Mouse (Mus musculus) retina, postnatal 7 days (tissue): Measurements from ENCODE around the gene Ulk3.

Source experiments
- DNase-seq: peaks from one replicate; pipeline ENCODE4 v3.0.0-alpha.2; 2012; ENCODE audit warnings: low read depth, low spot score

Gene Ulk3

GRCm38 (mm10) chr9:57614786-57615185, 25.5 kb downstream of the Ulk3 start:
- DNase-seq, result no peak

DNA sequence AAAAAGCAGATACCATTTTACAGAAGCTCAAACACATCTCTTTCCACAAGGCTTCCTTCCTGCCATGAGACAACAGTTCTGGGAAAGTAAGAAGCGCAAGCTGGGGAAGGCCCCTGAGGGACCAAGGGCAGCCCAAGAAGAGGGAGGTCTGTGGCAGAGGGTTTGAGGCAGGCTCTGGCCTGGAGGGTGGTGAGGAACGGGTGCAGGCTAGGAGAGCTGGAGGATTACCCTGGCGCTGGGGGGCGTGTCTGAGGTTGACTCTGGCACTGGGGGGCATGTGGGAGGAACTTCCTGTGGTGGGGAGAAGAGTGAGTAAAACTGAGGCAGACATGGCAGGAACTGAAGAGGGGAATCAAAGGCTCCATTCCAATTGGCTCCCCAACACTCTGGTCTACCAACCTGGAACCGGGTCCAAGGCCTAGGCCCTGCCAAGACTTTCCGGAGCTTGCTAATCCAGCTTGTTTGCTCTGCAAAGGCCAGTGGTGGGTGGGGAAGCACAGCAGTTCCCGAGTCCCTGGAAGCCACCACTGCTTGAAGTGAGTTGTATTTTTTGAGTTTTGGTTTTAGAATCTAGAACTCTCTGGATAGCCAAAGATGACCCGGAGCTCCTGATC, 28.4 kb downstream of the Ulk3 start:
- no peak for DNase-seq

DNA sequence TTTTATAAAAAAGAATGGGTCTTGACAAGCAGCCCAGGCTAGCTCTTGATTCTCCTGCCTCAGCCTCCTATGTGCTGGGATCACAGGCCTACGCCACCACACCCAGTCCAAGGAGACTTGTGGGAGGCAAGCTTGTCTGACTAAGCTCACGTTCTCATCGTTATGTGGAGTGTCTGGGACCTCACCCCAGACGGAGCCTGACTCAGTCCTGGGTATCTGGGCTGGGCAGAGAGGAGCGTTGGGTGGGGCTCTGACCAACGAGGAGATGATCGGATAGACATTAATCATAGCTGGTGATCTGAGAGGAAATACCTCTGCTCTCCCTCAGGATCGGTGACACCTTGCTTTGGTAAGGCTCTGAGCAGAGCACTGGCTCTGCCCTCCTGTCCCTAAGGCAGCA, 29.6 kb downstream of the Ulk3 start:
- no peak for DNase-seq

DNA sequence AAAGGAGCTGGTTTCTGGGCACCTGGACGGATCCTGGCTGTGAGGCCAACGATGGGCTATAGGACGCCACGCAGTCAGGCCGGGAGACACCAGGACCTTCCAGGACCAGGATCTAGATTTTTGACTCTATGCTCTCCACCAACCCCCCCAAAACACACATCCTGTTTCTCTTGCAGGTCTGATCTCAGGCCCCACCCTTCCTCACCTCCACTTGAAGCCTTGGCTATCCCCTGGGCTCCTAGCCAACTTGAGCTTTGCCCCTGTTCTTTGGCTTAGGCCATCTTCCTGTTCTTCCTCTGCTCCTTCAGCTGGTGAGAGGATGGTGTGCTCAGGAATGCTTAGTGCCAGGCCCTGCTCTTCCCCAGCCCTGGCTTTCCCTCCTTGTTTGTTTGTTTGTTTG, 31.4 kb downstream of the Ulk3 start, which contains the start of gene Lman1l:
Gene Lman1l (minus strand): TSS at position 101 of the 400 bp plus-strand sequence.
- DNase-seq, result no peak

GRCm38 (mm10) chr9:57624295-57624694, 35.0 kb downstream of the Ulk3 start:
- DNase-seq, result no peak

DNA sequence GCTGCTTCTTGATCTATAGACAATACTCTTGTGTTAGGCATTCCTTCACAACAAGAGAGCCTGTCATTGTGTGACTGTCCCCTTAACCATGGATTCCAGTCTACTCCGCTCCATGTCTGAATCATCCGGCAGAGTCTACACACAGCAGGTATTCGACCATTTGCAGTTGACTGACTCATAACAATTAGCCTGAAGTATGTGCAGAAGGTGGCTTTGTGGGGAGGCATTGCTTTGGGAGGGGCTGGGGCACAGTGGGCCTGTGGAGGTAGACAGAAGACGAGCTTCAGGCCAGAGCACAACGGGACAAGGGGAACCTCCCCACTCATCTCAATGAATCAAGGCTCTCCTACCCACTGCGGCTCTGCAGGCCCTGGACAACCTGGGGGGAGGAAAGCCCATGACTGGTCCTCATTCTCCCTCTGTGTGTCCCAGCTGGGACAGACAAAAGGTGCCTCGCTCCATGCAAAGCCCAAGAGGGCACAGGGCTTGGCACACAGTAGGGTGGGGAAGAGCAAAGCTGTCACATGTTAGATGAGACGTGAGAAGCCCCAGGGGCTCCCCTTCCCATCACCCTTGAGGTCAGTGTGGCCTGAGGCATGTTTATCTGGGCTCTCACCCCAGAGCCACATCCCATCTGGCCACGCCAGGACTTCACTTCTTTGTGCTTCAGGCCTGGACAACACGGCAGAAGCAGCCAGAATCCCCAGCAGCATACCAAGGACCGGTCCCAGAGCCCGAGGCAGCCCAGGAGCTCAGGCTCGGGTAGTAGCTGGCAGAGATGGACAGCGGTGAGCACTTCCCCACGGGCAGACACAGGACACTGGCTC, 36.6 kb downstream of the Ulk3 start:
- DNase-seq, result no peak

DNA sequence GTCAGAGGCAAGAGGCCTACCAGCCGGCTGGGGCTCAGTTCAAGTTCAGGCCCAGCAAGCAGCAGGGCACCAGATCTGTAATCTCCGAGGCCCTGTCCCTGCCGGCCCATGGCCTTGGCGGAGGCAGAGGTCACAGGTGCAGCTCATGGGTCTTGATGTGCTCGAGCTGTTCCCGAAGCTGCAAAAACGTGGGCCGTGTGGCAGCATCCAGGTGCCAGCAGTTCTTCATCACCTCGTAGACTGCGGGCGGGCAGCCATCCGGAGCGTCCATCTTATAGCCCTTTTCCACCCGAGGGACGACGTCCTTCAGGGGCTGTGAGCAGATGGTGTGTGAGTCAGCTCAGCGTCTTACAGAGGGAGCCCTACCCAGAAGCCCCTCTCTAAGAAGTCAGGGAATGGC, 37.9 kb downstream of the Ulk3 start:
- DNase-seq, result no peak

- no peak for DNase-seq
Measured at GRCm38 (mm10) chr9:57627892-57628291, 38.6 kb downstream of the Ulk3 start.

DNA sequence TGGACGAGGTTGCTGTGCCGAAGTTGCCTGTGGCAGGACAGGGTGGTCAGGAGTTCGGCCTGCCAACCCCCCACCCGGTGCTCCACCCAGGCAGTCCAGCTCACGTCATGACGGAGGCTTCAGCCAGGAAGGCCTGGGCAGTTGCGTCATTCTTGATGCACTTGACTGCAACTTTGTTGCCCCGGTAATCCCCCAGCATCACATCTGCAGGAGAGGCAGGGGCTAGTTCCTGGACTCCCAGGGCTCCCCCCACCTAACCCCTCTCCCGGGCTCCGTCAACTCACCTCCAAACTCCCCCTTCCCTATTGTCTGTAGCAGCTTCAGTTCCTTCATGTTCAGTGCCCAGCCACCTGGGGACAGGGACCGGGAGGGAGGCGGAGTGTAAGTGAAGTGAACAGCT, 39.5 kb downstream of the Ulk3 start:
- no peak for DNase-seq

- DNase-seq, result peak; percentile 73
Measured at GRCm38 (mm10) chr9:57629118-57629874, 40.0 kb downstream of the Ulk3 start.

DNA sequence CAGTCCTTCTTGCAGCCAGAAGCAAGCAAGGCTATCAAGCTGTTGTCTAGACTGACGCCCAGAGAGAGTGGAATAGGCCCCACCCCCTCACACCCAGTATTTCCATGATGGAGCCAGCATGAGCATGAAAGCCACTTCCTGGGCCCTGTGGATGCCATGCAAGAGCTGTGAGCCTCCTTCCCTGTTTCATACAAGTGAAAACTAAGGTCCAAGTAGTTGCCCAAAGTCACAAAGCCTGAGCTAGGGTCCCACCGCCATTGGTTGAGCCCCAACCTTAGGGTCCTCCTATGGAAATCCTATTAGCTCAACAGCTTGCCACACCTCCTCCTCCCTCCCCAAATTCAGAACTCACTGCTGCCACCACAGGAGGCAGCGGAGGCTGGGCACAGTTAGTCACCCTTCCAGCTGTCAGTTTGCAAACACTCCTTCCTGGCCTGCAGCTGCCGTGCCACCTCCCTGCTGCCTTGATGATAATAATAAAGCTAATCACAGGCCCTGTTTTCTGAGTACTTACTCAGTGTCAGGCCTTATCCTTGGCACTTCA, 44.3 kb downstream of the Ulk3 start:
- no peak for DNase-seq

GRCm38 (mm10) chr9:57637272-57637671, 48.0 kb downstream of the Ulk3 start:
- DNase-seq, result no peak

DNA sequence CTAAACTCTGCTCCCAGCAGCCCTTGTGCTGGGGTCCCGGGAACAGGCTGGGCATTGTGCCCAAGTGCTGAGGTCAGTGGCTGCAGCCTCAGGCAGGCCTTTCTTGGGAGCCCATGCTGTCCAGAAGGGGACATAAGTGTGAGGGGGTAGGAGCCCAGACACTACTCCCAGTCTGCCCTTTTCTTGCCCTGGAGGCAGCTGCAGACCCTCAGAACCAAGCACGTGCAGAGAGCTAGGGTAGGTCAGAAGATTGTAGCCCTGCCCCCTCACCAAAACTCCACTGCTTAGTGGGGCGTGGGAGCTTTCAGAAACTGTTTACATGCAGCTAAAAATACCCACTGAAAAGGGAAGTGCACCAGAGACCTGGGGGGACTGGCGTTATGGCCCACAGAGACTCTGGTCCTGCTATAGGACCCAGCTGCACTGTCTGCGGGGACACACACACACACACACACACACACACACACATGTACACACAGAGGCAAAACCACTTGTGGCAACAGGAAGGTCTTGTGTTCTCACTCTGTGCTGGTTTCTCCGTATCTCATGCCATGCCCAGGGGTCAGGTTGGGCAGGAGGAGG, 48.6 kb downstream of the Ulk3 start:
- DNase-seq, result no peak

DNA sequence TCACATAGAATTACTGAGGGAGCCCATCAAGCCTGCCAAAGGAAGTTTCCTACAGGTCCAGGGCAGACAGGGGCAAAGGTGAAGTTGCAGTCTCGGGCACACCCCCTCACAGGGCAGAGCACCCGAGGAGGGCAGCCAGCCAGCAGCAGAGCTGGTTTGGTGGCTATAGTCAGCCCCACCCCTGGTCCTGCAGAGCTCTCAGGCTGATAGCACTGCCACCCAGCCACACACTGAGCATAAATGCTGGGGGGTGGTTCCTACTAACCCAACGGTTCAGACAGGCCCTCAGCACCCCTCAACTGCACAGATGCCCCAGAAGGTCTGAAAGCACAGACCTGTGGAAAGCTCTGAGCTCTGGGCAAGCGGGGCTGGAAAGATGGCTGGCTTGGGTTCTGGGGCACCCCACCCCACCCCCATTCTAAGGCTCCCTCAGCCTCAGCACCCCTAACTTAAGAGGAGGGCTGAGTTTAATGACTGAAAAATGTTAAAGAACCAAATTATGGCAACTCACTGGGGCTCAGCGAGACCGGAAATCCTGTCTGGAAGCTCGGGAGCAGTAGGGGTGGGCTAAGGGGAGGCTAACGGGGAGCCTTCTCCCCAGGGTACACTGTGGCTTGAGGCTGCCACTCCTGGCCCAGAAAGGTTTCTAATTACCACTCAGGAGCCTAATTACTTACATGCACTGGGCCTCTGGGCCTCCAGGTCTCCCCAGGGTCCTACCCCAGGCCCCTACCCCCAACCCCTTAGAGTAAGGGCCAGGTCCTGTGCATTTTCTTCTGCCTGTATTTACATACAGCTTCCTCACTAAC, 49.6 kb downstream of the Ulk3 start:
- DNase-seq, result no peak

DNA sequence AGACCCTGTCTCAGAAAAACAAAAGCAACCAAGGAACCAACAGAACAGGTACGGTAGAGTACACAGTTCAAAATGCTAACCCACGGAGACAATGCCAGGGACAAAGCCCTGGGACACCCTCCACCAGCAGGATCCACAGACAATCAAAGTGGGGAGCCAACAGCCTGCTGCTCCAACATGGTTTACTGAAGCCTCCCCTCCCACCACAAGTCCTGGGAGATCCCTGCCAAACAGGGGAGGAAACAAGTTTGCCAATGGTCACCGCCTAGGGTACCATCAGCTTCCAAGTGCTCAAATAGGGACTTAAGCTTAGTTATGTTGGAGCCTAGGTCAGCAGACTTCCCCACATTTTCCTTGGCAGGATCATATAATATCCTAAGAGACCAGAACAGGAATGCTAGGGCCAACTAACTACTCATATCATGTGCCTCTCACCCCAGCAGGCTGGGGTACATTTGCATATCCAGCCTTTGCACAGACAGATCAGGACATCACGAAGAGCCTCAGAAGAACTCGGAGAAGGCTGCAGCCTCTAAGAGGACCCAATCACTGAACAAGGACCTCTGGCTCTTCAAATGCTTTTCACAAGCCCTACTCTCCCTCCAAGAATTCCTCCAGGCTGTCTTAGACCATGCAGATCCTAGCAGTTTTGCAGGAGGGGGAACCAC, 50.5 kb downstream of the Ulk3 start:
- no peak for DNase-seq

GRCm38 (mm10) chr9:57640384-57640783, 51.1 kb downstream of the Ulk3 start:
- DNase-seq, result no peak

- DNase-seq, result no peak
Measured at GRCm38 (mm10) chr9:57641022-57641421, 51.8 kb downstream of the Ulk3 start.

DNA sequence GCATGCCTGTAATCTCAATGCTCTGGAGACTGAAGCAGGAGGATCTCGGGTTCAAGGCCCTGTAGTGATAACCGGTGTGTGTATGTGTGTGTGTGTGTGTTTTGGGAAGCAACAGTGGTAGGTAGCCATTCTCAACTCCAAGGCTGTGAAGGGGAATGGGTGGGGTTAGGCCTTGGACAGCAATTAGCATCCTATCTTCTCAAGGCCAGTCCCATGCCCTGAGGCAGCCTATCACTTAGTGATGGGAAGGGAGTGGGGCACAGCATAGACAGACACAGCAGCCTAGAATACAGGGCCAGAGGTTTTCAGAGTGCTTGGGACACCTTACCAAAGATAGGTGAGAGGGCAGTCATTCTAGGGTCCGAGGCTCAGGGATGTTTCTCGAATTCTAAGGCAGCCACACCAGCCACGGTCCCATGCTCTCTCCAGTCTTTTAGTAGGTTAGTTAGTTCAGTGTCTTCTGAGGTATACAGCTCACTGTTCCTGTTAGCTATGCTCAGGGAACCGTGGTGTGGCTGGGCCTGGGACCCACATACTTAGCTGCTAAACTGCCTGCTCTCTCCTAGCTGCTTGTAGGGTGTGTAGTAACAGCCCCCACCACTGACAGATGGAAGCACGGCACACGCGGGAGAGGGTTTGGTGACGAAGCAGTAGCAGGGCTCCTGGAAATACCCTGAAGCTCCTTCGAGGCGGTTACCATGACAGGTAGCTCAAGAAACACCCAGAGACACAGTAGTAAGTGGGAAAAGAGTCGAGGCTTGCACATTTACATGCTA, 52.7 kb downstream of the Ulk3 start:
- DNase-seq, result no peak

GRCm38 (mm10) chr9:57643169-57643855, 54.1 kb downstream of the Ulk3 start:
- no peak for DNase-seq
